Mouse (Mus musculus): ENCODE results near the gene Fhl2. TPM values are rescaled to one million over a fixed set of nuclear protein-coding genes. Genes with fewer than 3 reads are reported as not detected.

The Fhl2 gene
- polyA plus RNA-seq, 1 experiment from 2014 or later: 55.3 TPM

GRCm38 (mm10) chr1:43150225-43150624 lies 46.6 kb downstream of the Fhl2 start:
- H3K27ac ChIP-seq (ENCODE audit: low read depth, low read length): no peak overlapping the region
- ATAC-seq: no peak

GRCm38 (mm10) chr1:43147474-43147873 lies 49.3 kb downstream of the Fhl2 start:
- H3K4me3 ChIP-seq (ENCODE audit: low read depth, low read length): no peak overlapping the region
- H3K27ac ChIP-seq (ENCODE audit: low read depth, low read length): peak overlapping the region; percentile 50; the same call in 1 of the 2 replicates
- no peaks in the 10 kb centered on the region for H3K27me3 ChIP-seq (replicated peaks; ENCODE audit: control insufficient read depth, insufficient read depth, low read length)
- H3K4me2 ChIP-seq (replicated peaks; ENCODE audit: low read depth): no peak overlapping the region
- 37% methylated on average over 2 of the region's 2 CpGs for WGBS
- H3K9me3 ChIP-seq (ENCODE audit: control insufficient read depth): no peaks in the 10 kb centered on the region
- ATAC-seq: peak; percentile 44
- no peak overlapping the region for H3K9ac ChIP-seq (ENCODE audit: low read depth, low read length)
- no peak for TF ChIP-seq CTCF (IDR thresholded peaks at IDR 0.05; ENCODE audit: low read depth)
- H3K36me3 ChIP-seq (ENCODE audit: control insufficient read depth, insufficient read depth): peaks cover 41% of the 10 kb centered on the region
- H3K4me1 ChIP-seq (replicated peaks; ENCODE audit: control insufficient read depth, insufficient read depth, low read length): peaks cover 19% of the 10 kb centered on the region

More at GRCm38 (mm10) chr1:43150225-43150624, 46.6 kb downstream of the Fhl2 start:
- no peak overlapping the region for H3K4me3 ChIP-seq (ENCODE audit: low read depth, low read length)
- no peak overlapping the region for H3K4me2 ChIP-seq (replicated peaks; ENCODE audit: low read depth)
- H3K4me1 ChIP-seq (replicated peaks; ENCODE audit: control insufficient read depth, insufficient read depth, low read length): peaks cover 43% of the 10 kb centered on the region
- H3K36me3 ChIP-seq (ENCODE audit: control insufficient read depth, insufficient read depth): peaks cover 35% of the 10 kb centered on the region
- H3K9me3 ChIP-seq (ENCODE audit: control insufficient read depth): no peaks in the 10 kb centered on the region
- WGBS: 56% methylated on average over 3 of the region's 3 CpGs
- TF ChIP-seq CTCF (IDR thresholded peaks at IDR 0.05; ENCODE audit: low read depth): no peak
- no peak overlapping the region for H3K9ac ChIP-seq (ENCODE audit: low read depth, low read length)
- no peaks in the 10 kb centered on the region for H3K27me3 ChIP-seq (replicated peaks; ENCODE audit: control insufficient read depth, insufficient read depth, low read length)

DNA sequence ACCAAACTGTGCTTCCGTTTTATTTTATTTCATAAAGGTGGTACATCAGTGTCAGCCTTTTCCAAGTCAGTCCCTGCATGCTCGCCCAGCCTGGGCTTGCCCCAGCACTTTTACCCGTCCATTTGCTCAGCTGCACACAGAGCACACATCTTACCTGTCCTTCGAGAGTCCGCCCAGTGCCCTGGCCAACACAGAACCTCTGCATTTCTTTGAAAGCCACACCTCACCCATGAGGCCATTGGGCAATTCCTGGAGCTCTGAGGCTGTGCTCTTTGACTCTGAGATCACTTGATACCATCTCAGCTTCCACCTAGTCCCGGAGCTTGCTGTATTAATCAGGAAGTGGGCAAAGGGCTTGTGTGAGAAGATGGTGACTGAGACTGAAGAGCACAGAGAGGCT lies 51.4 kb downstream of the Fhl2 start:
- Histone ChIP-seq H3K27ac (ENCODE audit: low read depth, low read length) (peak overlapping the region; percentile 57), H3K9ac (ENCODE audit: low read depth, low read length) (no peak overlapping the region), H3K4me1 (replicated peaks; ENCODE audit: control insufficient read depth, insufficient read depth, low read length) (peaks cover 3% of the 10 kb centered on the region; the same call in 1 of the 2 replicates), H3K36me3 (ENCODE audit: control insufficient read depth, insufficient read depth) (peaks cover 47% of the 10 kb centered on the region), H3K4me2 (replicated peaks; ENCODE audit: low read depth) (no peak overlapping the region; the same call in 1 of the 2 replicates), H3K9me3 (ENCODE audit: control insufficient read depth) (no peaks in the 10 kb centered on the region), H3K4me3 (ENCODE audit: low read depth, low read length) (no peak overlapping the region), H3K27me3 (replicated peaks; ENCODE audit: control insufficient read depth, insufficient read depth, low read length) (no peaks in the 10 kb centered on the region)
- peak; percentile 88 for ATAC-seq
- TF ChIP-seq CTCF (IDR thresholded peaks at IDR 0.05; ENCODE audit: low read depth): no peak
- 45% methylated on average over 6 of the region's 6 CpGs for WGBS

DNA sequence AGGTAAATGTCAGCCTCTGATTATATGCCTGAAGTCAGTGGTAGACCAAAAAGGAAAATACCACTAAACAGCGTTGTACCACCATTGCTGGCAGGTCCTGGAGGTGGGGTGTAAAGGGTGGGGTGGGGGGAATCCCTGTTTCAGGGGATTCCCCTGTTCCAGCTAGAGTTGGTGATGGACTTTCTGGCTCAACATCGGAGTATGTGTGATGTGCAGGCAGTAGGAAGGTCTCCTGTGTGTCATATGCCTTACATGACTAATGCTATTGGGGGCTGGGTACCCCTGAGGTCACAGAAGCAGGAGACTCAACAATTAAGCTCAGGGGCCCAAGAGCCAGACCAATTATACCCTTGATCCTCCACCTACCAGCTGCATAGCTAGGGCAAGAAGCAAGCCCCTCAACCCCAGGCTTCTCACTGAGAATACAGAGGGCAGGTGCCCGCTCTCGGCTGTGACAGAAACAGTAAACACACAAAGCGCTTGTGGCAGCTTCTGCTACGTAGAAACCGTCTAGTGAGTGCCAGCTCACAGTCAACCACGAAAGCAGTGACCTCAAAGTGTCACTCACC lies 52.4 kb downstream of the Fhl2 start:
- no peak for ATAC-seq
- Histone ChIP-seq H3K27ac (ENCODE audit: low read depth, low read length) (no peak overlapping the region), H3K27me3 (replicated peaks; ENCODE audit: control insufficient read depth, insufficient read depth, low read length) (no peaks in the 10 kb centered on the region), H3K4me1 (replicated peaks; ENCODE audit: control insufficient read depth, insufficient read depth, low read length) (peaks cover 3% of the 10 kb centered on the region; the same call in 1 of the 2 replicates), H3K36me3 (ENCODE audit: control insufficient read depth, insufficient read depth) (peaks cover 48% of the 10 kb centered on the region), H3K9me3 (ENCODE audit: control insufficient read depth) (no peaks in the 10 kb centered on the region), H3K9ac (ENCODE audit: low read depth, low read length) (no peak overlapping the region), H3K4me3 (ENCODE audit: low read depth, low read length) (no peak overlapping the region), H3K4me2 (replicated peaks; ENCODE audit: low read depth) (no peak overlapping the region)
- WGBS: 83% methylated on average over 8 of the region's 8 CpGs
- TF ChIP-seq CTCF (IDR thresholded peaks at IDR 0.05; ENCODE audit: low read depth): no peak

GRCm38 (mm10) chr1:43143791-43144190 lies 53.0 kb downstream of the Fhl2 start:
- Histone ChIP-seq H3K9ac (ENCODE audit: low read depth, low read length) (no peak overlapping the region), H3K9me3 (ENCODE audit: control insufficient read depth) (no peaks in the 10 kb centered on the region), H3K4me1 (replicated peaks; ENCODE audit: control insufficient read depth, insufficient read depth, low read length) (peaks cover 3% of the 10 kb centered on the region; the same call in 1 of the 2 replicates), H3K27me3 (replicated peaks; ENCODE audit: control insufficient read depth, insufficient read depth, low read length) (no peaks in the 10 kb centered on the region), H3K36me3 (ENCODE audit: control insufficient read depth, insufficient read depth) (peaks cover 42% of the 10 kb centered on the region), H3K4me3 (ENCODE audit: low read depth, low read length) (no peak overlapping the region), H3K27ac (ENCODE audit: low read depth, low read length) (no peak overlapping the region), H3K4me2 (replicated peaks; ENCODE audit: low read depth) (no peak overlapping the region)
- TF ChIP-seq CTCF (IDR thresholded peaks at IDR 0.05; ENCODE audit: low read depth): no peak
- ATAC-seq: no peak
- 89% methylated on average over 4 of the region's 4 CpGs for WGBS

DNA sequence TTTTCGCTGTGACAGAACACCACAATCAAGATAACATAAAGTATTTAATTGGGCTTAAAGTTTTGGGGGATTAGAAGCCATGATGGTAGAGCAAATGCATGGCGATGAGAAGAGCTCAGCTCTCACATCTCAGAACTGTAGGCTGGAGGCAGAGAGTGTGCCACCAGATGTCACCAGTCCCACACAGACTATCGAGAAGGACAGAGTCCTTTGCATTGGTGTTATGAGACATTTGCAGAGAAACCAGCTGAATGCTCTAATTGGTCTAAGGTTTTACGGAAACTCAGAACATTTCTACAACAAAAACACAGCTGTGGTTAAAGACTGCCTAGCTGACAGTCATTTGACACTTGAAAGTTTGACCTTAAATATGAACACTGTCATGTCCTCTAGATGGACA lies 53.5 kb downstream of the Fhl2 start:
- no peaks in the 10 kb centered on the region for H3K9me3 ChIP-seq (ENCODE audit: control insufficient read depth)
- no peaks in the 10 kb centered on the region for H3K27me3 ChIP-seq (replicated peaks; ENCODE audit: control insufficient read depth, insufficient read depth, low read length)
- no peak overlapping the region for H3K4me2 ChIP-seq (replicated peaks; ENCODE audit: low read depth)
- no peak overlapping the region for H3K9ac ChIP-seq (ENCODE audit: low read depth, low read length)
- WGBS: 75% methylated on average over 4 of the region's 4 CpGs
- H3K27ac ChIP-seq (ENCODE audit: low read depth, low read length): no peak overlapping the region
- H3K4me1 ChIP-seq (replicated peaks; ENCODE audit: control insufficient read depth, insufficient read depth, low read length): peaks cover 3% of the 10 kb centered on the region; the same call in 1 of the 2 replicates
- H3K4me3 ChIP-seq (ENCODE audit: low read depth, low read length): no peak overlapping the region
- TF ChIP-seq CTCF (IDR thresholded peaks at IDR 0.05; ENCODE audit: low read depth): peak; percentile 87
- H3K36me3 ChIP-seq (ENCODE audit: control insufficient read depth, insufficient read depth): peaks cover 36% of the 10 kb centered on the region
- ATAC-seq: no peak

Measured in intestine, postnatal 0 days (tissue).